Mouse (Mus musculus) left cerebral cortex, adult 18-20 months (tissue): Measurements from ENCODE around the gene Dgkd. TPM values are rescaled to one million over a fixed set of nuclear protein-coding genes. Genes with fewer than 3 reads are reported as not detected.

Source experiments
- DNase-seq, 2 experiments: peaks; one replicate each; pipeline ENCODE4 v3.0.0; 2021 to 2022; ENCODE audit warnings: low spot score in 2 of 2, mixed read lengths in 1 of 2
- total RNA-seq, 2 experiments: library from RNA; stranded (reverse); gene quantifications; 2 replicates each; pipeline ENCODE4 v1.2.3; 2021

Gene Dgkd
- total RNA-seq, 2 experiments from 2014 or later, result 96.9 to 97.1 TPM

DNA sequence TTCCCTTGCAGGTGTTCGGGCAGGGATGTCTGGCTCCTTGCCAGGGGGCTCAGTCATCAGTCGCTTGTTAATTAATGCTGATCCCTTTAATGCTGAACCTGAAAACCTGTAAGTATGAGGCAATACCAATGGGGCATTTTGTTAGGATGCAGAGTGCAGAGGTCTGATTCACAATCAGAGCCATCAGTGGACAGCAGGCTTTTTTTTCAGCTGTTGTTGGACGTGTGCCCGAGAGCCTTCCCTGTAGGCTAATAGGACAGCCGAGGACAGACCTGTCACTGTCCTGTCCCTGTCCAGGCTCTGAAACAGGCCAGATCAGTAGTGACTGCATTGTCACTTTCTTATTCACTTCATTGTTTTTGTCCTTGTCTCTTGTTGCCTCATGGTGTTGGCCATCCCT, 76.6 kb downstream of the Dgkd start:
- DNase-seq, result no peak

DNA sequence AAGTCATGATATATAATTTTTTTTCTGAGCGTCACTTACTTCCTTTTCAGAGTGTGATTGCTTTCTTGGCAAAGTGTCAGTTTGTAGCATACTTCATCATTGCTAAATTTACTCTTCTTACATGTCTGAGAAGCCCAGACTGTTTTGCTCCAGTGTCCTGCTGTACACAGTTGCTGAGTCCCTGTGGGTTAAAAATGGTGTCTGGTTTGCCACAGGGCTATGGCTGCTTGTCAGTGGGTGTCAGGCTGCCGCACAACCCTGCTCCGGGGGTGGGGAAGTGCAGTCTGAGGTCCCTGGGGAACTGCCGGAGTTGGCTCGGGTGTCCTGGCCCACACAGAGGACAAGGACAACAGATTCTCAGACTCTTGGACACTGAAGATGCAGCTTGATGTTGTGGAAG, 80.0 kb downstream of the Dgkd start:
- peak in 1 of 2 experiments; percentile 49 for DNase-seq

DNA sequence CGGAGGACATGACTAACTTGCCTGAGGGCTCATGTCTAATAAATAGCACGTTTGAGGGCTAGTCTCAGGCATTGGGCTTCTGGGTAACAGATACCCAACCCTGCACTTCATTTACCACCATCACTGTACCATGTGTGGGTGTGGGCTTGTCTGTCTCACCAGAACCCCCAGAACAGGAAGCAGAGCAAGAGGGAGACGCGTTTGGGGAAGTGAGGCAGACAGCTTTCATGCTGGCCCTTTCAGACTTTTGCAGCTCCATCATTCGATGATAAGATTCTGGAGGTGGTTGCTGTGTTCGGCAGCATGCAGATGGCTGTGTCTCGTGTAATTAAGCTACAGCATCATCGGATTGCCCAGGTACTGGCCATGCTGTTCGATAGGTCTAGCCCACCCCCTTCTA, 82.0 kb downstream of the Dgkd start:
- peak in 1 of 2 experiments; percentile 30 for DNase-seq

DNA sequence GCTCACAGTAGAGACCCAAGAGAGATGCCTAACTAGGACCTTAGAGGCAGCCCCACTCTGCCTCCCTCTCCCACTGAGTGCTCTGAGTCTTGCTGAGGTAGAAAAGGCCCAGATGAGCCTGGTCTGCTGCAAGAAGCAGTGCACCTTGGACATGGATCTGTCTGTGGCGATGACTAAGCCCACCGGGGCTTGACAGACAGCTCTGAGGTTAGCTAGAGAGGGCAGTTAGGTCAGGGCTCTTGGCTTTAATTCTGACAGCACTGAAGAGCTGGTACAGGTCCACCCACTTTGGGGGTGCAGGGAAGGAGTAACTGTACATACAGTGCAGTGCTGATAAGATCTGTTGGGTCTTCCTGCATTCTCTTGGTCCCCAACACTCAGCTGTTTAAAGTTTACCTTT, 82.5 kb downstream of the Dgkd start:
- no peak for DNase-seq

DNA sequence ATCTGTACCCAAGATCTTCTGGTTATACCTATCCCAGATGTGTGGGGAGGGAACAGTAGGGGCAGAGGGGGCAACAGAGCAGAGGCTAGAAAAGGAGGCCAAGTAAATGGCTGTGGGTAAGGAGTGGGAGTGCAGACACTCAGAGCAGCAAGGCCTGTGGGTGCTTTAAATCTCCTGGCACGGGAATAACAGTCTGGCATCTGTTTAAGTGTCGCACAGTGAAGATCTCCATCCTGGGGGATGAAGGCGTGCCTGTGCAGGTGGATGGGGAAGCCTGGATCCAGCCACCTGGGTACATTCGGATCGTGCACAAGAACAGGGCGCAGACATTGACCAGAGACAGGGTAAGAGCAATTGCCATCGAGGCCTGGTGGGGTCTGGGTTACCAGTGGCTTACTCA, 83.0 kb downstream of the Dgkd start:
- peak; percentile 44 to 56 for DNase-seq

DNA sequence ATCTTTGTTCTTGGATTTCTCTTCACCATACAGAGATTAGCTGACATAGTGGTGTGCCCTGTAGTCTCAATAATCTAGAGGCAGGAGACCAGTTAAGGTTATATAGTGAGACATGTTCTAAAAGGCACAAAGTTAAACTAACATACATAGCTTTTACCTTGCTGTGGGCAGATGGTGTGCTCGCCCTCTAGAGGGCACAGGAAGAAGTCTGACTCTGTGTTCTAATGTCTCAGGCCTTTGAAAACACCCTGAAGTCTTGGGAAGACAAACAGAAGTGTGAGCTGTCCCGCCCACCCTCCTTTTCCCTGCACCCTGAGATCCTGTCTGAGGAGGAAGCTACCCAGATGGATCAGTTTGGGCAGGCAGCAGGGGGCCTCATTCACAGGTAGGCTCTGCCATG, 83.4 kb downstream of the Dgkd start:
- DNase-seq, result no peak

DNA sequence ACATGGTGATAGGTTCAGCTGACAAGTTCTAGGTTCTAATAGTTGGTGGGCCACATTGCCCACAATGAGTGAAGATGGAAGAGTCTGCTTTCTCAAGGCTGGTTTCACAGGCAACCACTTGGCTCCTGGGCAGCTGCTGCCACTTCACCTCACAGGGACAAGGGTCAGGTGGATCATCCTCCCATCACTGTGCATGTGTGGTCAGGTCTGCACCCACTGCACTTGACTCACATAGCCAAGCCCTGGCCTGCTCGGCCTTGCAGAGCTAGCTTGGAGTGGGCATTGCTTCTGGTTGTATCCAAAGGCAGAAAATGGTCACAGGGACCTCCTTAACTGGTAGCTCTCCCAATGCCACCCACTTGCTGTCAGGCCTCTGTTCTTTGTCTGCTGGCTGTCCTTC, 88.7 kb downstream of the Dgkd start:
- no peak for DNase-seq

DNA sequence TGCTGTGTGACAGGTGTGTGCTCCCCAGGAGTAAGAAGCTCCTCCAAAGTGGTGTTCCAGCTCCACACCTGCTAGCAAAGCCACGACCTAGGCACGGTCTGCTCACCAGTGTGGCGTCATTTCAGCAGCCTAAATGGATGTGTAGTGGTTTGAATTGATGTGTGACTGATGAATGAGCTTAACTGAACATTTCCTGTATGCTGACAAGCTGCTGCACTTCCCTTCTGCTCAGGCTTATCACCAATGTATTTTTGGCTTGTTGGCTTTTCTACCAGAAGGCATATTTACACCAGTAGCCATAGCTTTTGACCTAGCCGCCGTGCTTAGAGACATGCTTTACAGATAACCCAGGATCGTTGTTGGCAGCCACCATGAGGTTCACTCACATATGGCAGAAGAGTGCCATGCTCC, 94.6 kb downstream of the Dgkd start:
- no peak for DNase-seq

DNA sequence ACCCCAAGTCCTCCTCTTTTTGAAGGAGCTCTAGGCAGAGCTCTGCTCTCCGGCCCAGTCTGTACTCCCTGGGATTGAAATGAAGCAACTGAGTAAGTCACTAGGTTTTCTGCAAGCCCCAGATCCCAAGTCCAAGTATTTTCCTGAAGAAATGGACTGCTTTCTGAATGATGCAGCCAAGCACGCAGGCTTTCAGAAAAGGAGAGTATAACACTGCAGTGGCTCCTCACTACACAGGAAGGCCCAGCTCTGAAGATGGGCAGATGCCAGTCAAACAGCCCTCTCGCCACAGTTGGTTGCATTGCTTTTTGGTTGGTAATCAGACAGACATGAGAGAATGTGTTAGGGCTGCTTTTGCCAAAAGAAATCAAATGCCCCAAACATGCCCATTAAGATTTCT, 98.6 kb downstream of the Dgkd start:
- DNase-seq, result no peak

DNA sequence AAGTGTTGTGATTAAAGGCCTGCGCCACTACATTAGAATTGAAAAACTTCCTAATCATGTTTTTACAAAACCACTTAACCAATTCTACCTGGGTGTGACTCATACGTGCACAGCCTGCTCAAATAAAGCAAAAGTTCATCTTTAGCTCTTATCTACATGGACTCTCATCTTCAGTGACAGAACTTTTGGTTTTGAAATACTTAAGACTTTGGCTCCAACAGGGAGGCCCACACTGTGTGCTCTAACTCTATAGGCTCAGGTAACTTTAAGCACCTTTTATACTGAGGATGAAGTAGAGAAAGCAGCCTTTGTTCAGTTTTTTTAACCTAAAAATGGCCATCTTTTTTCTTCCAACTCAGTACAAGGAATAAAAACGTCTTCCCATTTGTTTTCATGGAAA, 100.0 kb downstream of the Dgkd start:
- no peak for DNase-seq

DNA sequence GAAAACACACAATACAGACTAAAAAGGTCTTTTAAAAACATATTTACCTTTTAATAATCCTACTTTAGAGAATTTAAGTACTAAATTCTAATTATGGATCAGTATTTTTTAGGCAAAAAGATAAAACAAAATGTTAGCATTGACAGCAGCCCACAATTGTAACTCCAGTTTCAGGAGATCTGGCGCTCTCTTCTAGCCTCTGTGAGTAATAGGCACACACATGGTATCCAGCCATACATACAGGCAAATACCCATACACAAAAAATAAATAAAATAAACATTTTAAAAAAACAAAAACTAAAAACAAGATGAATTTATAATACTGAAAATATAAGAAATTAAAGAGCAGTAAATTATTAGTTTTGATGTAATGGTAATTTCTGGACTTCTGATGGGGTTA, 105.8 kb downstream of the Dgkd start:
- no peak for DNase-seq

DNA sequence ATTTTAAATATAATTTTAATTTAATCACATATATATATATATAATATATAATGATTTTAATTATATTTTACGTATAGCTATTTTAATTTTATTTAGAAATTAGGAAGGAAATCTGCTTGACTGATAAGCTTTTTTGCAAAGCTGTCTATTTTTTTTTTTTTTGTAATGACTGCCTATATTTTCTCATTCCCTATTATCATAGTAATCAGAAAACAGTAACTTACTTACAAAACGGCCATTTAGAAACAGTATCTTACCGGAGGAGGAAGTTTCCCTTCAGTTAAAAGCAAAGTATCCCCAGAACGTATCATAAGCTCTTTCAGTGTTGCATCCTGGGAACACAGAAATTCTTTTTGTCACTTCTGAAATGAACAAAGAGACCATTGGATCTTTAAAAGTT, 106.4 kb downstream of the Dgkd start:
- DNase-seq, result no peak

DNA sequence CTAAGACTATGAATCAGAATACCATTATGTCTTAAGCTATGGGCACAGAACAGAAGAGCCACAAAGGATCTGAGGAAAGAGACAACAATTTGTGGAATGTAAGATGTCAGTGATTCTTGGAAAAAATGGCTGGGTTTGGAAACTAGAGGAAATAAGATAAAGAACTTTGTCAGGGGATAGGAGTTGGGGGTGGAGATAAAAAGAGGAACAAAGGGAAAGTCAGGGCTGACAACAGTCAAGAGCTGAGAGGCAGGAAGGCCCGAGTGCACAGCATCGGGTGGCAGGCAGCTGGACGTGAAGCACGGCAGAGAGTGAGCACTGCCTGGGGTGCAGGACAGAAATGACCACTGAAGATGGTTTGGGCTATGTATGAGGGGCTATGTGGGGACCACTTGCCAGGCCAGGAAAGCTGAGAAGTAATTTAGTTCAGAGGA, 106.9 kb downstream of the Dgkd start:
- no peak for DNase-seq

DNA sequence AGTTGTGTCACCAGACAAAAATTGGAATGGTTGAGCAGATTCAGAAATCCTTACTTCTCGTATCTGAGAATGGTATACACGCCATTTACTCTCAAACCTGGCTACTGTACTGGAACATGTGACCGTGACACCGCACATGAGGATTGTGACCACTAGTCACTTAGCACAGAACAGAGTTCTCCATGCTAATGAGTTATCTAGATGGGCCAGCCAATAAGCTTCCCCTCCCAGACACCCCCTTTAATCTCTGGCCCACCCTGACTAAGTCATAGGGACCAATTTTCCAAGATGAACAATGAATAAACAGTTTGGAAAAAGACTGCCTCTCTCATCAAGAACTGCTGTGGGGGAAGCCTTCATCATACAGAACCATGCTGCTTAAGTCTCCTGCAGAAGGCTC, 107.7 kb downstream of the Dgkd start:
- DNase-seq, result no peak

DNA sequence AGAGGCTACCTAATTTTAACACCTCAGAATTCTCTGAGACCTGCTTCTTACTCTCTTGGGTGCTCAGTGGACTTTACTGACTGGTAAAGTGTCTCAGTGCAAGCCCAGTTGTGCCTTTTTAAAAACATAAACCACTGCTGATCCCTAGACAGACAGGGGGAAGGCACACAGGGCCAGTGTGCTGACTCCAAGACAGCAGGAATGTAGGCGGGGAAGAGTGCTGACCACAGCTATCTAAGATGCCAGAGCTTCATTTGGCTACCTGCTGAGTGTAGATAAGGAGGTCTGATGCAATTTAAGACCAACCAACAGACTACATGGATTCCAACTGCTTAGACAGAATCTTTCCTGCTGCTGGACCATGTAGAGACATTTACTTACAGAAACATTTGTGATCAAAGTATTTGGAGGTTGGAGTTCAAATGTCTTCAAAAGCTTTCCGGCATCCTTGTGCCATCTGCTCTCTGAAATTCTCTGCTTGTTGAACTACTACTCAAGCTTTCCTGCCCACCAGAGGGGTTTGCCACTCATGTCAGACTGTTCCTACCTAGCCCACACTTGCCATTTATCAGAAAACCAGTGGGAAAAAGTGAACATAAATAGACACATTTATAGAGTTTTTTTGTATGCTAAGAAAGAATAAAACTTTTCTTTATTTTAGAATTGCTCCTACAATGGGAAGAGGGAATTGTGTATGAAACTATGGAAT, 108.5 kb downstream of the Dgkd start:
- DNase-seq, result no peak

DNA sequence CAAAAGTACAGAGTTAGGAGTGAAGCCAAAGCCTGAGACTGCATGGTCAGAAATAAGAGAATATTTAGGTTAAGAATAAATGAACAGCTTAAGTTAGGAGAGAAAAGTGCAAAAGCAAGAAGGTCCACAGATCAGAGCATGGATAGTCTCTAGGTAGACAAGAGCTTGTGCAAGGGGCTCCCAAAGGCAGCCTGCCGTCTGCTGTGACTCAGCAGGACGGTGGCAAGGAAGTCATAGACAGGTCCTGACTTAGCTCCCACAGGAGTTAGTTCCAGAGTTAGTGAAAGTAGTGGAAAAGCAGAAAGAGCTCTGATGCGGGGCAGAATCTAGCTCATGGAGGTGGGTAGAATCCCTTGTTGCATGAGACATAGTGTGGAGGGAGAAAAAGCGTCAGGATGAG, 117.3 kb downstream of the Dgkd start:
- DNase-seq, result no peak

DNA sequence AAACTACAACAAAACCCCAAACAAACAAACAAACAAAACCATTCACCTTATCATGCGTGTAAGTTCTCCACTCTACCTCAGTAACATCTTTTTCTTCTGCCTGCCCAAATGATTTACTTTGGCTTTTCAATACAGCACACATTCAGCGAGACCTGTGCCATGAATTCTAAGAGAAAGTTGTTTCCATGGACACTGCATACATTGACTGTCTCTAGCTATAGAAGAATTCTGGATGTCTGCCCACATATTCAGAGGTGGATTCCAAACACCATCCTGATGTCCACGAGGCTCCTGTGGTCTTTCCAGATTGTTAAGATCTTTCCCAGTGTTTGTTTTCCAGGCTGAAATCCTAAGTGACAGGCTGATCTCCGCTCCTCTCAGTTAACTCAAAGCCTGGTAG, 129.2 kb downstream of the Dgkd start:
- peak in 1 of 2 experiments; percentile 4 for DNase-seq

DNA sequence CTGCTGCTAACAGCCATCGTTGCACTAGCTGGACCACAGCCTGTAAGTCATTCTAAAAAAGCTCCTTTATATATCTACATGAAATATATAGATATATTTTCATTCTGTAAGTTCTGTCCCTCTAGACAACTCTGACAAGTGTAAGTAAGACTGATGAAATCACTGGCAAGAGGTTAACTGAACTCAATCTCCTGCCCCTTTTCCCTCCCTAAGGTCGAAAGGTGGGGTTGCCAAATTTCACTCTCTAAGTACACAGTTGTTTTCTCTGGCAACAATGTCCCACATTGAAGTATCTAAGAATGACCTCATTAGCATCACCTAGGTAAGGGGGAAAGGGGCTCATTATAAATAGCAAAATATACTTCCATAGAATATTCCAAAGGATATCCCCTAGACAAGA, 139.6 kb downstream of the Dgkd start:
- DNase-seq, result no peak

Other genes with a start within 250 kb of the Dgkd start
- 10 to 100 TPM; 14.9 to 15.3 TPM for gene Inpp5d, start 233.0 kb upstream of the Dgkd start, total RNA-seq
- 10 to 100 TPM; 63.7 to 66.4 TPM for gene Atg16l1, start 97.4 kb upstream of the Dgkd start, total RNA-seq
- gene Sag, start 49.6 kb upstream of the Dgkd start, total RNA-seq, result 1 to 10 TPM; 2.7 to 3.0 TPM
- 10 to 100 TPM; 19.1 to 21.6 TPM for gene Usp40, start 155.3 kb downstream of the Dgkd start, total RNA-seq
- not detected for gene Ugt1a10, start 202.1 kb downstream of the Dgkd start, total RNA-seq
- not detected for gene Ugt1a9, start 217.5 kb downstream of the Dgkd start, total RNA-seq
- gene Ugt1a8, start 234.5 kb downstream of the Dgkd start, total RNA-seq, result not detected
- under 1 TPM; 0.21 to 0.44 TPM for gene Ugt1a7c, start 241.8 kb downstream of the Dgkd start, total RNA-seq
- gene Ugt1a6b, start 250.0 kb downstream of the Dgkd start, total RNA-seq, result under 1 TPM in 1 of 2 experiments, not detected in 1; 0.30 TPM